Mouse (Mus musculus): ENCODE data around the gene Tmeff2. TPM values are rescaled to one million over a fixed set of nuclear protein-coding genes. Genes with fewer than 3 reads are reported as not detected.

Gene Tmeff2
- polyA plus RNA-seq, 1 experiment from 2014 or later, result 1.7 TPM

DNA sequence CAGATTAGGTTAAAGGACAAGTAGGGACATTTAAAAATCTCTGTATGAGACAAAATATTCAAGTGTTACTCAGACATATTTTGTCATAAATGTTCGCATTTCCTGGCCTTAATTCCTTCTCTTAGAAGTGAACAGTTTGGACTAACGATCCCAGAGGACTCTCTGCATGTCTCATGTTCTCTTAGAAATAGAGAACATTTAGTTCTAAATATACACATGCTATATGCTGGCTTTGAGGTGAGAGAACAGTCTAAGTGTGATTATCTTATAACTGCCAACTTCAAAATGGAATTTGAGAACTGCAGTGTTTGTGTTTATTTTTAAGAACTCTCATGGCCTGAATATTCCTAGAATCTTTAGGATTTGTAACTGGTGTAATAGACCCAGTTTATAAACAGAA lies 69.2 kb downstream of the Tmeff2 start:
- no peaks in the 10 kb centered on the region for H3K4me1 ChIP-seq (ENCODE audit: control insufficient read depth, insufficient read depth, low read length)
- H3K4me3 ChIP-seq (ENCODE audit: low read depth, low read length), result no peak overlapping the region
- H3K9me3 ChIP-seq (replicated peaks; ENCODE audit: control insufficient read depth, low read length), result no peaks in the 10 kb centered on the region
- WGBS (ENCODE audit: insufficient replicate concordance), result 71% methylated on average over 2 of the region's 2 CpGs
- no peak for ATAC-seq (replicated peaks; ENCODE audit: insufficient number of reproducible peaks, low FRiP score, low TSS enrichment)
- H3K27me3 ChIP-seq (ENCODE audit: control insufficient read depth, insufficient read depth, low read length), result no peaks in the 10 kb centered on the region
- H3K9ac ChIP-seq (ENCODE audit: low read depth, low read length), result no peak overlapping the region
- H3K4me2 ChIP-seq, result no peak overlapping the region
- no peaks in the 10 kb centered on the region for H3K36me3 ChIP-seq (ENCODE audit: control insufficient read depth, insufficient read depth, low read length)
- no peak overlapping the region for H3K27ac ChIP-seq (ENCODE audit: low read depth, low read length)

DNA sequence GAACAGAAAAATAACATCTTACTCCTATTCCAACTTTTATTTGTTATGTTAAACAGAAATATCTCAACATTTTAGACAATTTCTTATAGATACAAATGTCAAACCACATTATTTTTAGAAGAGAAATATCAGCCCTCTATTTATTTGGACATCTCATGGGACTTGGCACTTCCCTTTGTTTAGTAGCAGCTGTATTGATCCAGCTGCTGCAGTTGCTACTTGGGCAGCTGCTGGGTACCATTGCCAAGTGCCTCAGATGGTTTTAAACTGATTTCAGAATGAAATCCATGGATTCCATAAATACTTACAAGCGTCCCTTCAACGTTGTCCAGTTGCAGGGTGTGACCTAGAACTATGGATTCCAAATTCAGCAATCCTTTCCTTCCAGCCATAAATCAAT lies 70.4 kb downstream of the Tmeff2 start:
- H3K9ac ChIP-seq (ENCODE audit: low read depth, low read length), result no peak overlapping the region
- no peaks in the 10 kb centered on the region for H3K4me1 ChIP-seq (ENCODE audit: control insufficient read depth, insufficient read depth, low read length)
- no peaks in the 10 kb centered on the region for H3K9me3 ChIP-seq (replicated peaks; ENCODE audit: control insufficient read depth, low read length)
- 68% methylated on average over 2 of the region's 2 CpGs for WGBS (ENCODE audit: insufficient replicate concordance)
- H3K4me3 ChIP-seq (ENCODE audit: low read depth, low read length), result no peak overlapping the region
- no peak overlapping the region for H3K27ac ChIP-seq (ENCODE audit: low read depth, low read length)
- H3K36me3 ChIP-seq (ENCODE audit: control insufficient read depth, insufficient read depth, low read length), result no peaks in the 10 kb centered on the region
- H3K27me3 ChIP-seq (ENCODE audit: control insufficient read depth, insufficient read depth, low read length), result no peaks in the 10 kb centered on the region
- no peak for ATAC-seq (replicated peaks; ENCODE audit: insufficient number of reproducible peaks, low FRiP score, low TSS enrichment)
- H3K4me2 ChIP-seq, result no peak overlapping the region

DNA sequence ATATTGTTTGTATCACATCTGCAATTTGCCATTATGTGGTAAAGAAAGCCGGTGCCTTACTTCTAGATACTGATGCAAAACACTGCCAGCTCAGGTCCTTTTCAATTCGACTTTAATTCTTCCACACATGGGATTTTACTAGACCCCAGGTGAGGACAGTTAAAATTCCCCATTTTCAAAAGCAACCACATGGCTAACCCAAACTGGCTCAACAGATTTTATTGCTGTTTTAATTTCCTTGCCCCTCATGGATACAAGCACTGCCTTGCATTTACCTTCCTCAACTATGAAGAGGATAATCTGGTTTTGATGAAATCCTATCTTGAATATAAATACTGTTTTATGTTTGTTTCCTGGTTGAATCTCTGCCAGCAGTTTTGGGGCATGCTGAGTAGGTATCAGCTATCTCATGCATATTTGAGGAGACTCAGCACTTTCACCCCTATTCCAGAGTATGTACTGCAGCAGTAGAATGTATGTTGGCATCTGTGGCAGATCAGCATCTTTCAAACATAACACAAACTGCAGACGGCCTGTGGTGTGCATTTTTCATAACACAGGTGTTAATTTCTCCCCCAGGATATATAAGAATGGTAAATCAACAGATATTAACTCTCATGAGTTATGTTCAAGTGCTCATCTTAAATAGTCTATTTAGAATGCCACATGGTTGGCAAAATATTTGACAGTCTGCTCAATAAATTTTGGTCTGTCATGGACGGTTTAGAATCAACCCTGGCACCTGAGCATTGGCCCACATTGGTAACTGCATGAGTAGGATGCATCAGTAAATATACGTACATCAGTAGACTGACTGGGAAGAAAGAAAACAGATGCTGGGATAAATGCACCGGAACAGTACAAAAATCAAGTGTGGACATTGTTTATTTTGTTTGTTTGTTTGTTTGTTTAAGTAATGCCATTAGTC lies 72.3 kb downstream of the Tmeff2 start:
- Histone ChIP-seq H3K4me3 (ENCODE audit: low read depth, low read length) (no peak overlapping the region), H3K4me2 (no peak overlapping the region), H3K9me3 (replicated peaks; ENCODE audit: control insufficient read depth, low read length) (no peaks in the 10 kb centered on the region), H3K27ac (ENCODE audit: low read depth, low read length) (no peak overlapping the region), H3K27me3 (ENCODE audit: control insufficient read depth, insufficient read depth, low read length) (no peaks in the 10 kb centered on the region), H3K4me1 (ENCODE audit: control insufficient read depth, insufficient read depth, low read length) (no peaks in the 10 kb centered on the region), H3K9ac (ENCODE audit: low read depth, low read length) (no peak overlapping the region), H3K36me3 (ENCODE audit: control insufficient read depth, insufficient read depth, low read length) (no peaks in the 10 kb centered on the region)
- no peak for ATAC-seq (replicated peaks; ENCODE audit: insufficient number of reproducible peaks, low FRiP score, low TSS enrichment)
- WGBS (ENCODE audit: insufficient replicate concordance), result 79% methylated on average over 6 of the region's 6 CpGs

DNA sequence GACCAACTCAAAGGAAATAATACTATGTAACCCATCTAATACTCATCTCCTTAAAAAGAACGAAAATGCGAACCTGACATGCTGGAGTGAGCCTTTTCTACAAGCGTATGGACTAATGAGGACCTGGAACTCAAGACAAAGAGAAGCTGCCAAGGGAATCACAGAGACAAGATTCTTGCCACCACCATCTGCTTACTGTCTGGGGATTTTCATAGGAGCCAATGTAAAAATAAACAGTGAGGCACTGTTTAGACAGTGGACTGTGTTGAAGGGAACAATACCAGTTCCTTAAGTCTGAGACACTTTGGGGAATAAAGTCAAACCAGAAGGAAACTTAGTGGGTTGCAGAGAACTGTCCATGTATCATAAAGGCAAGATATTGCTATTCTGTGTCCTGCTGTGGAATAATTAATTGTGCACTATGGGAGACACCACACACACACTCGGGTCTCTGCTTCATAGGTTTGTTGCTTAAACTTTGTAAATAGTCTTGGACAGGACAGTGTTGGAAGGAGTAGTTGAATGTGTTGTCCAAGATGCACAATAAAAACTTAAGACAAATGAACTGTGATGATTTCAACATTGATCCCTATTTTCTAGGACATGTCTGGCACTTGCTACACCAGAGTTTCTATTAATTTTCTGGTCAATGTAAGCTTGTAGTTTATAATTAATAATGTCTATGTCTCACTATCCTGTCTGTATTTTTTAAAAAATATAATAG lies 79.1 kb downstream of the Tmeff2 start:
- H3K4me2 ChIP-seq, result no peak overlapping the region
- H3K4me3 ChIP-seq (ENCODE audit: low read depth, low read length), result no peak overlapping the region
- H3K9me3 ChIP-seq (replicated peaks; ENCODE audit: control insufficient read depth, low read length), result no peaks in the 10 kb centered on the region
- H3K9ac ChIP-seq (ENCODE audit: low read depth, low read length), result no peak overlapping the region
- H3K36me3 ChIP-seq (ENCODE audit: control insufficient read depth, insufficient read depth, low read length), result no peaks in the 10 kb centered on the region
- no peak overlapping the region for H3K27ac ChIP-seq (ENCODE audit: low read depth, low read length)
- H3K4me1 ChIP-seq (ENCODE audit: control insufficient read depth, insufficient read depth, low read length), result no peaks in the 10 kb centered on the region
- ATAC-seq (replicated peaks; ENCODE audit: insufficient number of reproducible peaks, low FRiP score, low TSS enrichment), result no peak
- 73% methylated on average over 4 of the region's 4 CpGs for WGBS (ENCODE audit: insufficient replicate concordance)
- no peaks in the 10 kb centered on the region for H3K27me3 ChIP-seq (ENCODE audit: control insufficient read depth, insufficient read depth, low read length)

DNA sequence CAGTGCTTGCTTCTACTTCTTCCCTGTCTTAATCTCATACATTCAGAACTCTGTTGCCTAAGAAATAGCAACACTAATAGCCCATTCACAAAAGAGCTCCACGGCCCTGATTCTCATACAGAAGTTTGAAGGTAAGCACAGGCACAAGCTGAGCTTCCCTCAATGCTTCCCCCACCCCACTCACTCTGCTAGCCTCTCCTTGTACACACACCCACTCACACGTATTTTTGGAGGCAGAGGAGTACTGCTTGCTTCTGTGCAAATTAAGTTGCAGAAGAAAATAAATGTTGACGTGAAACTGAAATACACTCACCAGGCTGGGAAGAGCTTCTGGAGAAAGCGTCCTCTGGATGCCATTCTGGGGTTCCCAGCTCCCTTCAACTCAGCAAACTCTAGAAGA lies 80.1 kb downstream of the Tmeff2 start:
- Histone ChIP-seq H3K4me1 (ENCODE audit: control insufficient read depth, insufficient read depth, low read length) (no peaks in the 10 kb centered on the region), H3K36me3 (ENCODE audit: control insufficient read depth, insufficient read depth, low read length) (no peaks in the 10 kb centered on the region), H3K4me2 (no peak overlapping the region), H3K9me3 (replicated peaks; ENCODE audit: control insufficient read depth, low read length) (no peaks in the 10 kb centered on the region), H3K4me3 (ENCODE audit: low read depth, low read length) (no peak overlapping the region), H3K9ac (ENCODE audit: low read depth, low read length) (no peak overlapping the region), H3K27ac (ENCODE audit: low read depth, low read length) (no peak overlapping the region), H3K27me3 (ENCODE audit: control insufficient read depth, insufficient read depth, low read length) (no peaks in the 10 kb centered on the region)
- WGBS (ENCODE audit: insufficient replicate concordance), result 74% methylated on average over 4 of the region's 4 CpGs
- ATAC-seq (replicated peaks; ENCODE audit: insufficient number of reproducible peaks, low FRiP score, low TSS enrichment), result no peak

DNA sequence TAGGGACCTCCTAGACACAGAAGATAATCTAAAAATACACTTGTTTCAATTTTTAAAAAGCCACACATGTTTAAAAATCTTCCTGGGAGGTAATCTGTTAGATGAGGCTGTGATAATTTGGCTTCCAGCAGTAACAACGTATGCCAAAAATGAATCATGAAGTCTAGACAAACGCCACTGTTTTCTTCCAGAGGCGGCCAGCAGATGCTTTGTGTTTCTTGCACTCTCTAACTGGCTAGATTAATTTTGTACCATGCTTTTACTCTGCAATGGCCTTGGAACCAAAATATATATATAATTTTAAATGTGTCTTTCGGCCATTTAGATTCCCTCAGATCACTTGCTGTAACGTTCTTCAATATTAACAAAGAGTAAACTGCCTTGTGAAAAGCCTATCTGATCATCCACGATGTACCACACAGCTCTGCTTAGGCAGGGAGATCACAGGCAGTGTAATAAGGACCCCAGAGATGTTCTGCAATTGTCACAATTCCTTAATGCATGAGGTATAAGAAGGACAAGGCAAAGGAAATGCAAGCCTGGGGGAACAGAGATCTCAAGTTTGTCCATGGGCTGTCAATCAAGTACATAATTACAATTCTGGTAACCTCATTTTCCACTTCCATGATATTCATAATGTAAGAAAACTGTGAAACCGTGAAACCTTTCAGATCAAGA lies 80.8 kb downstream of the Tmeff2 start:
- no peak for ATAC-seq (replicated peaks; ENCODE audit: insufficient number of reproducible peaks, low FRiP score, low TSS enrichment)
- no peaks in the 10 kb centered on the region for H3K36me3 ChIP-seq (ENCODE audit: control insufficient read depth, insufficient read depth, low read length)
- no peaks in the 10 kb centered on the region for H3K9me3 ChIP-seq (replicated peaks; ENCODE audit: control insufficient read depth, low read length)
- no peak overlapping the region for H3K9ac ChIP-seq (ENCODE audit: low read depth, low read length)
- no peaks in the 10 kb centered on the region for H3K4me1 ChIP-seq (ENCODE audit: control insufficient read depth, insufficient read depth, low read length)
- WGBS (ENCODE audit: insufficient replicate concordance), result 77% methylated on average over 7 of the region's 7 CpGs
- H3K27me3 ChIP-seq (ENCODE audit: control insufficient read depth, insufficient read depth, low read length), result no peaks in the 10 kb centered on the region
- H3K4me3 ChIP-seq (ENCODE audit: low read depth, low read length), result no peak overlapping the region
- no peak overlapping the region for H3K4me2 ChIP-seq
- no peak overlapping the region for H3K27ac ChIP-seq (ENCODE audit: low read depth, low read length)

DNA sequence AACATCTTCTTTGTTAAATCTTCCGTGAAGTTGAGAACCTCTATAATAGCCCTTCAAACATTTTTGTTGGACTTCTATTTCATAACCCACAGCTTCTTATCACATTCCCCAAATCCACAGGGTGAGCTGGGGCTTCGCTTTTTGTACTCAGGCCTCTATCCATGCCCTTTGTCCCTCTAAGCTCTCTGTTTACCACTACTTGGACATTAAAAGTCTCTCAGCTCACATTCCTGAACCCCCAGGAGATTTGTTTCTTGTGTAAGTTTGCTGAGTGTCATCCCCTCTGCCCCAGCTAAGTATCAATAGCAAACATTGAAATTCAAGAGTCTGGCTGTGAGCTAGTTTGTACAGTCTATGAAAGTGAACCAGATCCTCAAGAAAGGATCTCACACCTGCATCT lies 90.2 kb downstream of the Tmeff2 start:
- Histone ChIP-seq H3K4me1 (ENCODE audit: control insufficient read depth, insufficient read depth, low read length) (no peaks in the 10 kb centered on the region), H3K27ac (ENCODE audit: low read depth, low read length) (no peak overlapping the region), H3K9ac (ENCODE audit: low read depth, low read length) (no peak overlapping the region), H3K9me3 (replicated peaks; ENCODE audit: control insufficient read depth, low read length) (no peaks in the 10 kb centered on the region), H3K36me3 (ENCODE audit: control insufficient read depth, insufficient read depth, low read length) (no peaks in the 10 kb centered on the region), H3K4me3 (ENCODE audit: low read depth, low read length) (no peak overlapping the region), H3K27me3 (ENCODE audit: control insufficient read depth, insufficient read depth, low read length) (no peaks in the 10 kb centered on the region), H3K4me2 (no peak overlapping the region)
- WGBS (ENCODE audit: insufficient replicate concordance), result 65% methylated on average over 2 of the region's 2 CpGs
- no peak for ATAC-seq (replicated peaks; ENCODE audit: insufficient number of reproducible peaks, low FRiP score, low TSS enrichment)

DNA sequence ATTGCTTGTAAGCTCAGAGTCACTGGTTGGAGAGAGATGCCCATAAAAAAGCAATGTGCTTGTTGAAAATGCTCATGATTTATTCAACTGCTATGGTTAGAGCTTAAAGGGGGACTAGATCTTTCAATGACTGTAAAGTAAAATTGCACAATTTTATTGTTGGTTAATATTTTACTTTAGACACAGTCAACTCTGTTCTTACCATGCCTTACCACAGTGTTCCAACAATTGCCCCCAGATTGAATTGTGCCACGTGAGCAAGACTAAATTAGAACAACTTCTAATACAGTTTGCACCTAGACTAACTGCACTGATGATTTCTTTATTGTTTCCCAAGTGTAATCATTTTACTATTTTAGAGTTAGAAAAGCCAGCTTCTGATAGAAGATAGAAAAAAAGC lies 94.1 kb downstream of the Tmeff2 start:
- Histone ChIP-seq H3K36me3 (ENCODE audit: control insufficient read depth, insufficient read depth, low read length) (no peaks in the 10 kb centered on the region), H3K4me2 (no peak overlapping the region), H3K9ac (ENCODE audit: low read depth, low read length) (no peak overlapping the region), H3K9me3 (replicated peaks; ENCODE audit: control insufficient read depth, low read length) (no peaks in the 10 kb centered on the region), H3K4me1 (ENCODE audit: control insufficient read depth, insufficient read depth, low read length) (no peaks in the 10 kb centered on the region), H3K4me3 (ENCODE audit: low read depth, low read length) (no peak overlapping the region), H3K27me3 (ENCODE audit: control insufficient read depth, insufficient read depth, low read length) (no peaks in the 10 kb centered on the region), H3K27ac (ENCODE audit: low read depth, low read length) (no peak overlapping the region)
- ATAC-seq (replicated peaks; ENCODE audit: insufficient number of reproducible peaks, low FRiP score, low TSS enrichment), result no peak
- 89% methylated on average over 1 of the region's 1 CpGs for WGBS (ENCODE audit: insufficient replicate concordance)
